Mouse (Mus musculus) urinary bladder, adult 18-20 months (tissue): ENCODE measurements around the gene Irs1.

ENCODE experiments used
- DNase-seq, 2 experiments: peaks; one replicate each; pipeline ENCODE4 v3.0.0; 2022; ENCODE audit warnings: low spot score in 2 of 2, mixed read lengths in 2 of 2

Gene Irs1

GRCm38 (mm10) chr1:82289116-82289989 is 1.9 kb downstream of the Irs1 start:
- peak in 1 of 2 experiments; percentile 8 for DNase-seq

GRCm38 (mm10) chr1:82288421-82288990 is 2.7 kb downstream of the Irs1 start:
- DNase-seq = no peak

GRCm38 (mm10) chr1:82287776-82288325 is 3.4 kb downstream of the Irs1 start:
- DNase-seq = no peak

GRCm38 (mm10) chr1:82287052-82287775 is 4.0 kb downstream of the Irs1 start:
- DNase-seq = no peak

GRCm38 (mm10) chr1:82286190-82287051 is 4.8 kb downstream of the Irs1 start:
- DNase-seq = no peak

- DNase-seq = no peak
Observed at GRCm38 (mm10) chr1:82285461-82286189, 5.6 kb downstream of the Irs1 start.

- DNase-seq = no peak
Observed at GRCm38 (mm10) chr1:82284403-82284802, 6.8 kb downstream of the Irs1 start.

- DNase-seq = no peak
Observed at GRCm38 (mm10) chr1:82283901-82284301, 7.3 kb downstream of the Irs1 start.

GRCm38 (mm10) chr1:82282992-82283611 is 8.1 kb downstream of the Irs1 start:
- DNase-seq = peak; percentile 80 to 82

- DNase-seq = no peak
Observed at GRCm38 (mm10) chr1:82281823-82282222, 9.4 kb downstream of the Irs1 start.

GRCm38 (mm10) chr1:82279768-82280167 is 11.4 kb downstream of the Irs1 start:
- DNase-seq = no peak

- no peak for DNase-seq
Observed at GRCm38 (mm10) chr1:82274361-82274760, 16.9 kb downstream of the Irs1 start.

- DNase-seq = no peak
Observed at GRCm38 (mm10) chr1:82273529-82273928, 17.7 kb downstream of the Irs1 start.

- DNase-seq = no peak
Observed at GRCm38 (mm10) chr1:82272231-82272630, 19.0 kb downstream of the Irs1 start.

GRCm38 (mm10) chr1:82267547-82267946 is 23.7 kb downstream of the Irs1 start:
- no peak for DNase-seq

- no peak for DNase-seq
Observed at GRCm38 (mm10) chr1:82262331-82262730, 28.9 kb downstream of the Irs1 start.

GRCm38 (mm10) chr1:82261638-82262037 is 29.6 kb downstream of the Irs1 start:
- no peak for DNase-seq

GRCm38 (mm10) chr1:82261053-82261618 is 30.1 kb downstream of the Irs1 start:
- DNase-seq = no peak

- DNase-seq = no peak
Observed at GRCm38 (mm10) chr1:82260055-82260454, 31.2 kb downstream of the Irs1 start.

GRCm38 (mm10) chr1:82258331-82258730 is 32.9 kb downstream of the Irs1 start:
- DNase-seq = no peak
